Mouse (Mus musculus): ENCODE data around the gene Vamp2. TPM values are rescaled to one million over a fixed set of nuclear protein-coding genes. Genes with fewer than 3 reads are reported as not detected.
A peak's percentile ranks its signal among the peaks of the same experiment; 100 is the strongest.

Vamp2 gene
- polyA plus RNA-seq, 1 experiment: 55.9 TPM

- no peaks in the 10 kb centered on the region for H3K4me1 ChIP-seq (ENCODE audit: control insufficient read depth, insufficient read depth, low read length)
- peak overlapping the region; percentile 43 for H3K4me3 ChIP-seq (replicated peaks; ENCODE audit: control insufficient read depth, low read depth, low read length)
- H3K27ac ChIP-seq (ENCODE audit: control insufficient read depth, insufficient read depth, low read depth, low read length, poor library complexity): no peak overlapping the region
- WGBS: under 1% methylated on average over 33 of the region's 33 CpGs
- TF ChIP-seq CTCF (IDR thresholded peaks at IDR 0.05; ENCODE audit: control insufficient read depth, insufficient read depth, low read length) (no peak), POLR2A (IDR thresholded peaks at IDR 0.05; ENCODE audit: borderline replicate concordance, control insufficient read depth, low read depth, low read length) (no peak)
Measured at GRCm38 (mm10) chr11:69121001-69121740, 32.9 kb downstream of the Vamp2 start.

GRCm38 (mm10) chr11:69121741-69122335 is 33.5 kb downstream of the Vamp2 start:
- H3K4me1 ChIP-seq (ENCODE audit: control insufficient read depth, insufficient read depth, low read length): peaks cover 1% of the 10 kb centered on the region; the same call in 1 of the 2 replicates
- WGBS: under 1% methylated on average over 32 of the region's 32 CpGs

GRCm38 (mm10) chr11:69122336-69122951 is 34.2 kb downstream of the Vamp2 start, which contains the start of gene 9130213A22Rik:
9130213A22Rik (minus strand) TSS chr11:69122589.
- Histone ChIP-seq H3K4me1 (ENCODE audit: control insufficient read depth, insufficient read depth, low read length) (peaks cover 1% of the 10 kb centered on the region; the same call in 1 of the 2 replicates), H3K27ac (ENCODE audit: control insufficient read depth, insufficient read depth, low read depth, low read length, poor library complexity) (peak within 1 kb of the TSS; percentile 58; the same call in 1 of the 2 replicates), H3K4me3 (replicated peaks; ENCODE audit: control insufficient read depth, low read depth, low read length) (peak within 1 kb of the TSS; percentile 60)
- WGBS: under 1% methylated on average over 65 of the region's 66 CpGs
- TF ChIP-seq CTCF (IDR thresholded peaks at IDR 0.05; ENCODE audit: control insufficient read depth, insufficient read depth, low read length) (peak; percentile 57; the same call in 1 of the 2 replicates), POLR2A (IDR thresholded peaks at IDR 0.05; ENCODE audit: borderline replicate concordance, control insufficient read depth, low read depth, low read length) (peak; percentile 42; the same call in 1 of the 2 replicates)

More at GRCm38 (mm10) chr11:69121741-69122335, 33.5 kb downstream of the Vamp2 start:
- Histone ChIP-seq H3K27ac (ENCODE audit: control insufficient read depth, insufficient read depth, low read depth, low read length, poor library complexity) (no peak overlapping the region; the same call in 1 of the 2 replicates), H3K4me3 (replicated peaks; ENCODE audit: control insufficient read depth, low read depth, low read length) (peak overlapping the region; percentile 60)
- no peak for TF ChIP-seq POLR2A (IDR thresholded peaks at IDR 0.05; ENCODE audit: borderline replicate concordance, control insufficient read depth, low read depth, low read length)
- TF ChIP-seq CTCF (IDR thresholded peaks at IDR 0.05; ENCODE audit: control insufficient read depth, insufficient read depth, low read length): no peak

- 1% methylated on average over 29 of the region's 29 CpGs for WGBS
- H3K4me3 ChIP-seq (replicated peaks; ENCODE audit: control insufficient read depth, low read depth, low read length): peak overlapping the region; percentile 60
- H3K4me1 ChIP-seq (ENCODE audit: control insufficient read depth, insufficient read depth, low read length): peaks cover 1% of the 10 kb centered on the region; the same call in 1 of the 2 replicates
- H3K27ac ChIP-seq (ENCODE audit: control insufficient read depth, insufficient read depth, low read depth, low read length, poor library complexity): peak overlapping the region; percentile 57
- no peak for TF ChIP-seq POLR2A (IDR thresholded peaks at IDR 0.05; ENCODE audit: borderline replicate concordance, control insufficient read depth, low read depth, low read length)
- no peak for TF ChIP-seq CTCF (IDR thresholded peaks at IDR 0.05; ENCODE audit: control insufficient read depth, insufficient read depth, low read length)
Measured at GRCm38 (mm10) chr11:69123056-69123692, 34.9 kb downstream of the Vamp2 start.

- no peak for TF ChIP-seq CTCF (IDR thresholded peaks at IDR 0.05; ENCODE audit: control insufficient read depth, insufficient read depth, low read length)
- TF ChIP-seq POLR2A (IDR thresholded peaks at IDR 0.05; ENCODE audit: borderline replicate concordance, control insufficient read depth, low read depth, low read length): no peak
- Histone ChIP-seq H3K27ac (ENCODE audit: control insufficient read depth, insufficient read depth, low read depth, low read length, poor library complexity) (peak overlapping the region; percentile 57), H3K4me1 (ENCODE audit: control insufficient read depth, insufficient read depth, low read length) (peaks cover 1% of the 10 kb centered on the region; the same call in 1 of the 2 replicates), H3K4me3 (replicated peaks; ENCODE audit: control insufficient read depth, low read depth, low read length) (peak overlapping the region; percentile 90)
- WGBS: under 1% methylated on average over 31 of the region's 31 CpGs
Measured at GRCm38 (mm10) chr11:69123693-69124497, 35.6 kb downstream of the Vamp2 start.

- Histone ChIP-seq H3K4me1 (ENCODE audit: control insufficient read depth, insufficient read depth, low read length) (peaks cover 1% of the 10 kb centered on the region; the same call in 1 of the 2 replicates), H3K27ac (ENCODE audit: control insufficient read depth, insufficient read depth, low read depth, low read length, poor library complexity) (no peak overlapping the region), H3K4me3 (replicated peaks; ENCODE audit: control insufficient read depth, low read depth, low read length) (no peak overlapping the region)
- whole genome bisulfite sequencing: 0% methylated on average over 3 of the region's 3 CpGs
- TF ChIP-seq POLR2A (IDR thresholded peaks at IDR 0.05; ENCODE audit: borderline replicate concordance, control insufficient read depth, low read depth, low read length) (no peak), CTCF (IDR thresholded peaks at IDR 0.05; ENCODE audit: control insufficient read depth, insufficient read depth, low read length) (no peak)
Measured at GRCm38 (mm10) chr11:69124498-69124847, 36.2 kb downstream of the Vamp2 start.

Measured in bone marrow, adult 2 months (tissue).